Mouse (Mus musculus) left cerebral cortex, postnatal 4 days (tissue): ENCODE measurements around the gene Anp32e. TPM values are rescaled to one million over a fixed set of nuclear protein-coding genes. Genes with fewer than 3 reads are reported as not detected.
"Not testable (repeated sequence)": the region's sequence is repeated elsewhere in the genome, so short reads cannot be mapped to it uniquely, and the experiment has no call there.

Source experiments
- DNase-seq: peaks from one replicate; pipeline ENCODE4 v3.0.0-alpha.2; 2022
- intact Hi-C: fragments of 180-260 bp; cut with DNase I; formaldehyde crosslinking; loops from one replicate; pipeline ENCODE4 v1.15.1; 2025
- total RNA-seq, 2 experiments: library from RNA; stranded (reverse); gene quantifications; 2 replicates each; pipeline ENCODE4 v1.2.3; 2021

The Anp32e gene
- total RNA-seq, 2 experiments from 2014 or later: 90.4 to 98.0 TPM

DNA sequence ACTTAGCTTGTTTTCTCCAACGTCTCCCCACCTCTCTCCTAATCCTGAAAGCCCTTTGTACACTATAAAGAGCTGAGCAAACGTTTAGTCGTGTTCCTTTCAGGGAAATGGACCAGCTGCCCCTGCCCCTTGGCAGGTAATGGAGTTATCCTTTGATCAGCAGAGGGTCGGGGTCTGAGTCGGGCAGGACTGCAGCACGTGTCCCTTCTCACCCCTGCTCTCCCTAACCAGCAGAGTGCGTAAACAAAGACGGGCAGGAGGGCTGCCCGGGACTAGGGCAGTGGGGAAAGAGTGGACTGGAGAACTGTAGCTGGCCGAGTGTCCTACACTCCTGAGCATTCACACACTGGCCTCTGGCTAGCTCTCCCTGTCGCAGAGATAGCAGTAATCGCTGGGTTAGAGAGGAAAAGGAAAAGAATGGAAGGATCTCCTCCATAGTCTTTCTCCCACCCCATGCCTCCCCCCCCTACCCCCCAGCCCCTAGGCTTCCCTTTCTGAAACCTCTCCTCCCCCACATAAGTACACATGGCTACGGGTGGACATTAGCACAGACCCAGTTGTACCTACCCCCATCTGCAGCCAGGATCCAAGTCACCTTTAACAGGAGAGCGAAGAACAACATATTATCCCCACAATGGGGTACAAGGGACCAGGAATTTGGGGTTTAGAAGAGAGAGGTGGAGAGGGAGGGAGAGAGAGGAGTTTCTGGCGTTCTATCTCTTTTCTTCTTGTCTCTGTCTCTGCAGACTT lies 25.1 kb upstream of the Anp32e start:
- intact Hi-C loops: no loop called here
- DNase-seq: no peak

DNA sequence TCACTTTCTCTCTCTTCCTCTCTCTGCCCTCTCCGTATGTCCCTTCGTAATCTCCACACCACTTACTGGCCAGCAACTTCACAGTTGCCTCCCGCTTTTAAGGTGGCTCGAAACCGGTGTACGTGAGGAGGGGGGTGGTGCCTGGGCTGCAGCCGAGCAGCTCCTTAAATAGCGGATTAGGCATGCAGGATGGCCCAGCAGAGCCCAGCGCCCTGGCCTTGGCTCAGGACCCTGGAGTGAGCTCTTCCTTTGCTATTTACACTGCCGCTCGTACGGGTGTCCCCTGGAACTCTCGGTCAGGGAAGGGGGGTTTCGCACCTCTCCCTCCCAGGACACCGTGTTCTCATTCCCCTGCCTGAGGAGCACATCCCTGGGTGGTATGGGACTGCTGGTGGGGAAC lies 24.5 kb upstream of the Anp32e start, which contains the start of gene Car14:
Gene Car14, minus strand, starts transcription at position 124 of the 400 bp plus-strand sequence.
- intact Hi-C loops: no loop called here
- no peak for DNase-seq

GRCm38 (mm10) chr3:95905146-95905939 lies 23.7 kb upstream of the Anp32e start:
- intact Hi-C loops: no loop called here

GRCm38 (mm10) chr3:95905940-95906492 lies 23.0 kb upstream of the Anp32e start:
- intact Hi-C loops: no loop called here
- DNase-seq: peak; percentile 47

More at GRCm38 (mm10) chr3:95905146-95905939, 23.7 kb upstream of the Anp32e start:
- peak; percentile 43 for DNase-seq

GRCm38 (mm10) chr3:95906860-95907259 lies 22.2 kb upstream of the Anp32e start:
- intact Hi-C loops: loop anchor here (1.0 kb wide), 1 partner anchor 25 kb away; the partner anchor contains the start of gene Ciart

GRCm38 (mm10) chr3:95907613-95908012 lies 21.4 kb upstream of the Anp32e start:
- no peak for DNase-seq
- intact Hi-C loops: loop anchor here (1.0 kb wide), 1 partner anchor 25 kb away; the partner anchor contains the start of gene Ciart

More at GRCm38 (mm10) chr3:95906860-95907259, 22.2 kb upstream of the Anp32e start:
- DNase-seq: peak; percentile 46

DNA sequence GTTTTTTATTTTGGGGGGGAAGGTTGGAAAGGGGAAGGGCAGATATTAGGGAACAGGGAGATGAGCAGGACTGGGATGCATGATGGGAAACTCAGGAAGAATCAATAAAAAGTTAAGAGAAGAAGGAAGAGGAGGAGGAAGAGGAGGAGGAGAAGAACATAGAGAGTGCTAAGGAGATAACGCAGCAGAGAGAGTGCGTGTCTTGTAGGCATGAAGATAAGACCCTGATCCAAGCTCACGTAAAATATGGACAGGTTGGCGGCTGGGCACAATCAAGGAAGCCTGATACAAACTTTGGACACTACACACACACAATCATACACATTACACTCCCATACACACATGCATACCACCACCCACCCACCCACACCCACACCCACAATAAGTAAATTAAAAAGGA lies 14.3 kb upstream of the Anp32e start:
- intact Hi-C loops: no loop called here
- no peak for DNase-seq

DNA sequence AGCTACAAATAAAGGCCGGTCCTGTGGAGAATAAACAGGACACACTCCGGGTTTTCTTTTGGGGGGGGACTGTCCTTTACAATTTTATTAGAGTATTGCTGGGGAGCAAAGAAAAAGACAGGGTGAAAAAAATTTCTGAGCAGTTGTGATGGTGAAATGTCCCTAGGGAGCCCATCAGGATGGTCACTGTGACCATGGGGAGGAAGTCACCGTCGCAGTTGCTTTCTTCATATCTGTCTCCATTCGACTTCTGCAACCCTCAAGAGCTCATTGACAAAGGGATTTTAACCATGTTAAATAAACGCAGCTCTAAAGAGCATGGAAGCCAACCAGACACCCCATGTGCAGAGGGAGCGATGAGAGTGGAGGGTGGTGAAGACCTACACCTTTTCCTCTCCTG lies 12.3 kb upstream of the Anp32e start:
- no peak for DNase-seq
- intact Hi-C loops: no loop called here

GRCm38 (mm10) chr3:95920532-95920931 lies 8.5 kb upstream of the Anp32e start:
- DNase-seq, intact Hi-C loops: not testable (repeated sequence)

DNA sequence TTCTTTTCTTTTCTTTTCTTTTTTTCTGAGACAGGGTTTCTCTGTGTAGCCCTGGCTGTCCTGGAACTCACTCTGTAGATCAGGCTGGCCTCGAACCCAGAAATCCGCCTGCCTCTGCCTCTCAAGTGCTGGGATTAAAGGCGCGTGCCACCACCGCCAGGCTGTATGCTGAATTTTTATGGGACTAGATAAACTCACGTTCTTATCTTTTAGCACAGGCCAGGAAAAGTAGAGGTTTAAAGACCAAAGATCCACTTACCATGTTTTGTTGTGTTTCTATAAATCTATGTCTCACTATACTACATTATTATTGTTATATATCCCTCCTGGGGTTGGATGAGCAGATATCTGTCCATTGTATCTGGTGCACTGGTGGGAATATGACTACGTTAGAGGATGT lies 5.6 kb upstream of the Anp32e start:
- intact Hi-C loops: not testable (repeated sequence)

GRCm38 (mm10) chr3:95924185-95924584 lies 4.9 kb upstream of the Anp32e start:
- intact Hi-C loops: no loop called here
- DNase-seq: no peak

More for the DNA sequence above, 5.6 kb upstream of the Anp32e start:
- DNase-seq: not testable (repeated sequence)

DNA sequence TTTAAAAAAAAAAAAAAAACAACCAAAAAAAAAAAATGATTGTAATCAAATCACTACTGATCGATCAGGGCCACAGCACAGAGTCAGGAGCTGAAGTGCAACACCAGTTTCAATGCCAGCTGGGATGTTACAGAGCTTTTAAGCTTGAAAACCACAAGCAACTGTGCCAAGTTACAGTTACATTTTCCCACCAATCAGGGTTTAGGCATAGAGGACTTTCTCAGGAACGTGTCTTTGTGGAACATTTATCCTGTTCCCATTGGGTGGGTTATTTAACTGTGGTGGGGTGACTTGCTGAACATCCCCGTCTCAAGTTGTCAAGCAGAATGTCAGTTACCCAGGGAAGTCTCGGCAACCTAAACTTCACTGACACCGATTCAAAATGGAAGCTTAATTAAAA lies 4.0 kb upstream of the Anp32e start:
- no peak for DNase-seq
- intact Hi-C loops: no loop called here

DNA sequence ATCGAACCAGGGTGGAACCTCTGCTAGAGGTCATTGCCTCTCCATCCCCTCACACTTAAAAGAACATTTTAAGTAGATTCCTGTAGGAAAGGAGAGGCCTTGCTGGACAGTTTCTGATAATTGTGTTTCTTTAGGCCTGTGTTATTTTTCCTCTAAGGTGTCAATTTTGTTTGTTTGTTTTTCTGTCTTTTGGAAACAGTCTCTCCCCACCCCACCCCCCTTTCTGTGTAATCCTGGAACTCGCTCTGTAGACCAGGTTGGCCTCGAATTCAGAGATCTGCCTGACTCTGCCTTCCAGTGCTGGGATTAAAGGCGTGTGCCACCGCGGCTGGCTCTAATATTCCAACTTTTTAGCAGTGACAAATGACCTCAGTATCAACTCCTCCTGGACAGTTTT lies 787 bp upstream of the Anp32e start:
- no peak for DNase-seq
- intact Hi-C loops: no loop called here

- intact Hi-C loops: no loop called here
- peak; percentile 58 for DNase-seq
Measured at GRCm38 (mm10) chr3:95929581-95930470, 780 bp downstream of the Anp32e start.

DNA sequence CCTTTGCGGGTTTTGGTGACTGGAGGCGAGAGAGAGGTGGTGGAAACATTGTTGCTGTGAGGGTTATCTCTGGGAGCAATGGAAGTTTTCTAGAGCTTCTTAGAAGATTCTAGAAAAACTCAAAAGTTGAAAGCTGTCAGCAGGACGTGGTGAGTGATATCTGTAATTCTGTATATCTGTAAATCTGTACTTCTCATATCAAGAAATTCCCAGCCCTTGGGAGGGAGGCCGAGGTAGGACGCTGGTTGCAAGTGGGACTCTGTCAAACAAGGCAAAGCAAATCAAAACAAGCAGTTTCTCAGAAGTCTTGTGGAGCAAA lies 1.4 kb downstream of the Anp32e start:
- intact Hi-C loops: no loop called here
- DNase-seq: no peak

DNA sequence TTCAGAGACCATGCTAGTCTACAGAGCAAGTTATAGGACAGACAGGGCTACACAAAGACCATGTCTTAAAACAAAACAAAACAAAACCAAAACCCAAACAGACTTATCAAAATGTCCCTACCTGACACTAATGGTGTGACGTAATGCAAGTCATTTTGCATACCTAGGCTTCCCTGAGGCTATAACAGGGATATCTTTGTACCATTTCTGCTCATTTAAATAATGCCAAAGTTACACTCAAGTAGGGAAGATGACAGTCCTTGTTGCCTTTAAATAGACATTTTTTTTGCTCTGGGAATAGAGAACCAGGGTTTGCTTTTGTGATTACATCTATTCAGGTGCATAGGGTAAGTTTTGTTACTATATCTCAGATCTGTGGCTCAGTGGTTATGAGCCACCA lies 2.4 kb downstream of the Anp32e start:
- intact Hi-C loops: no loop called here
- no peak for DNase-seq

DNA sequence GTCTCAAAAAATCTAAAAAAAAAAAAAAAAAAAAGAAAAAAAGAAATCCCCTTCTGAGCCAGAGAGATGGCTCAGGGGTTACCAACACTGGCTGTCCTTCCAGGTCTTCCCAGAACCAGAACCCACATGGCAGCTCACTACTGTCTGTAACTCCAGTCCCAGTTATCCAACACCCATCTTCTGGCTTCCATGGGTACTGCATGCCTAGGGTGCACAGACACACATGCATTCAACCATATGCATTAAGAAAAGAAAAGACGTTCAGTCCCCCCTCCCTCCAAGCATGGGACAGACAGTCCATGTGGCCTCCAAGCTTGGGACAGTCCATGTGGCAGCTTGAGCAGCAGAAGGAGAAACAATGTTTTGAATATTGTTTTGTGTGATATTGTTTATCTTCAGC lies 3.1 kb downstream of the Anp32e start:
- DNase-seq: no peak
- intact Hi-C loops: no loop called here

DNA sequence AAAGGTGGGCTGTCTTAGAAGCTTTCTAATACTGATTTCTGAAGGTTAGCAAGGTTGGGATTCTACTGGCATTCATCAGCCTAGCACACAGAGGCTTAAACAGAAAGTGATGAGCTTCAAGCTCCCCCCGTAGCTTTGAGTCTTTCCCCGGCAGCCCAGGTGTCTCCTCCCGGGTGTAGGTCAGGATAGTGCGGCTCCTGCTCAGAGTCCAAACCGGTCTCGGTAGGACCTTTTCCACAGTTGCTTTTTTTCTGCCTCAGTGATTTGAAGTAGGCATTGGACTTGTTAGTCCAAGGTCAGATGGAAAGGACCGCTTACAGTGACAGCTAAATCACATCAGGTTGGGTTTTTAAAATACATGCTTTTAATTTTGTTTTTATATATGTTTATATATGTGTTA lies 3.5 kb downstream of the Anp32e start:
- intact Hi-C loops: no loop called here
- no peak for DNase-seq

- no peak for DNase-seq
- intact Hi-C loops: no loop called here
Measured at GRCm38 (mm10) chr3:95933111-95933750, 4.2 kb downstream of the Anp32e start.

GRCm38 (mm10) chr3:95934448-95934847 lies 5.4 kb downstream of the Anp32e start:
- intact Hi-C loops: no loop called here
- DNase-seq: no peak
